Mouse (Mus musculus) forebrain, embryonic 14.5 days (tissue): ENCODE measurements around the gene Fam78b. TPM values are rescaled to one million over a fixed set of nuclear protein-coding genes. Genes with fewer than 3 reads are reported as not detected.

ENCODE experiments used
- ATAC-seq: fragments of 200-750 bp; cut with Nextera tagmentation; 2 replicates; pipeline ENCODE4 v1.8.0; 2017; ENCODE audit warnings: mild to moderate bottlenecking, moderate library complexity
- DNase-seq: peaks from one replicate; pipeline ENCODE4 v3.0.0-alpha.2; 2015; ENCODE audit warnings: low spot score
- H3K27ac ChIP-seq: fragments of 300-500 bp; sonication (generic); 2 replicates; pipeline ENCODE4 v1.5.1; 2014; ENCODE audit warnings: low read depth, mild to moderate bottlenecking, control low read depth, low read length, moderate library complexity
- H3K27me3 ChIP-seq: fragments of 300-500 bp; sonication (generic); replicated peaks from 2 replicates; pipeline ENCODE4 v1.6.1; 2014; ENCODE audit warnings: low read length, control low read depth, mixed read lengths; ENCODE audit not compliant: control insufficient read depth, insufficient read depth
- H3K36me3 ChIP-seq: fragments of 300-500 bp; sonication (generic); 2 replicates; pipeline ENCODE4 v1.6.1; 2014; ENCODE audit warnings: low read length, control low read depth; ENCODE audit not compliant: control insufficient read depth, insufficient read depth
- H3K4me1 ChIP-seq: fragments of 300-500 bp; sonication (generic); 2 replicates; pipeline ENCODE4 v1.6.1; 2014; ENCODE audit warnings: antibody characterized with exemption, low read length, control low read depth; ENCODE audit not compliant: control insufficient read depth, insufficient read depth
- H3K4me2 ChIP-seq: fragments of 300-500 bp; sonication (generic); 2 replicates; pipeline ENCODE4 v1.6.1; 2014; ENCODE audit warnings: mild to moderate bottlenecking, control low read depth, low read length
- H3K4me3 ChIP-seq: fragments of 300-500 bp; sonication (generic); 2 replicates; pipeline ENCODE4 v1.5.1; 2014; ENCODE audit warnings: low read depth, low read length, control low read depth
- H3K9ac ChIP-seq: fragments of 300-500 bp; sonication (generic); 2 replicates; pipeline ENCODE4 v1.6.1; 2014; ENCODE audit warnings: mild to moderate bottlenecking, low read length, control low read depth, moderate library complexity
- H3K9me3 ChIP-seq: fragments of 300-500 bp; sonication (generic); replicated peaks from 2 replicates; pipeline ENCODE4 v1.6.1; 2016; ENCODE audit warnings: low read length, control low read depth, mixed read lengths; ENCODE audit not compliant: control insufficient read depth
- WGBS: fragments of 180-500 bp; shearing (Covaris S2); extraction: QIAGEN DNeasy Blood & Tissue Kit; methylation state at CpG from one replicate; pipeline ENCODE4 v1.1.7; 2014; 5-methylcytosine and 5-hydroxymethylcytosine counted together
- polyA plus RNA-seq: library from polyadenylated mRNA; unstranded; fragments of >200 nt; fragmentation: Nextera tagmentation; extraction: Ambion mirVana; gene quantifications from 2 replicates; pipeline ENCODE4 v1.2.1, GENCODE M21; 2014

Fam78b gene
- polyA plus RNA-seq, 1 experiment from 2014 or later = 5.9 TPM

DNA sequence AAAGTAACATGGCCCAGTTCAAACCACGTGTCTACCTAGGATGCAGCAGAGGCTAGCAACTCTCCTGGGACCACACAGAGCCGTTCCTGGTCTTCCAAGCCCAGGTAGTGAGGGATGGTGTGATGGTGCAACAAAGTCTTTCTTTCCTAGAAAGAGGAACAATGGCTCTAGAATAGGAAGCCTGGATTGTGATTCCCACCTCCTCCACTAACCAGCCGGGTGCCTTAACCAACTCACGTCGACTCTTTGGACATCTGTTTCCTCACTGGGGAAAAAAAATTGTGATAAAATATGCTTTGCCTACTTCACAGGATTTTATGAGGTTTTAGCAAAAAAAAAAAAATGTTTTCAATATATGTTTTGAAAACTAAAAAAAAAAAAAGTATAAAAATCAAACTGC lies 134.5 kb downstream of the Fam78b start:
- no peaks in the 10 kb centered on the region for H3K4me1 ChIP-seq
- H3K36me3 ChIP-seq = no peaks in the 10 kb centered on the region
- no peak overlapping the region for H3K4me2 ChIP-seq
- ATAC-seq (no peak), DNase-seq (no peak)
- no peaks in the 10 kb centered on the region for H3K27me3 ChIP-seq
- no peak overlapping the region for H3K4me3 ChIP-seq
- H3K9ac ChIP-seq = no peak overlapping the region
- H3K27ac ChIP-seq = no peak overlapping the region
- WGBS = 78% methylated on average over 5 of the region's 5 CpGs
- no peaks in the 10 kb centered on the region for H3K9me3 ChIP-seq
